Mouse (Mus musculus) E14TG2a.4 (cell line): ENCODE data around the gene Kank2.

Source experiments
- CTCF ChIP-seq: conservative IDR thresholded peaks from 2 replicates; pipeline ENCODE4 v1.5.1; 2014; ENCODE audit warnings: low read length
- NANOG ChIP-seq: IDR thresholded peaks from 2 replicates; pipeline ENCODE4 v1.6.1; 2014; ENCODE audit warnings: borderline replicate concordance, low read length, mixed read lengths
- POU5F1 ChIP-seq: IDR thresholded peaks from 2 replicates; pipeline ENCODE4 v1.6.1; 2014; ENCODE audit warnings: low read length, borderline replicate concordance

DNA sequence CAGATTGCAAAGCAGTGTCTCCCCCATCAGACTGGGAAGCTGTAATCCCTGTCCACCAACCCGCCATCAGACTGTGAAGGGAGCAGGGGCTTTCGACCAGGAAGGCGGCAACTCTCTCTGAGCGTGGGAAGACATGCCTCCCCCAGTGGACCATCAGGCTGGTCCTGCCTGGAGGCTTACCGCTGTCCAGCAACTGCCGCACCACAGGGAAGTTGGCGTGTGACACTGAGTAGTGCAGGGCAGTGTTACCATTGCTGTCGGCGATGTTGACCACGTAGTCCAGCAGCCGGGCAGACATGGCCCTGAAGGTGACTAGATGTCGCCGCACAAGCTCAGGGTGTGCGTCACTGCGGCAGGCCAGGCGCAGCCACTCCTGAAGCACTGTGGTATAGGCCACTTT, 24.2 kb downstream of the Kank2 start:
- TF ChIP-seq CTCF = no peak
- TF ChIP-seq POU5F1 = no peak
- TF ChIP-seq NANOG = no peak
